Mouse (Mus musculus) kidney, adult 2 months (tissue): ENCODE measurements around the gene Rimbp2. TPM values are rescaled to one million over a fixed set of nuclear protein-coding genes. Genes with fewer than 3 reads are reported as not detected.
"Not testable (repeated sequence)": the region's sequence is repeated elsewhere in the genome, so short reads cannot be mapped to it uniquely, and the experiment has no call there.

Experiments used
- DNase-seq: peaks from one replicate; pipeline ENCODE4 v3.0.0; 2021
- H3K27ac ChIP-seq: fragments of 200-500 bp; 2 replicates; pipeline ENCODE4 v1.5.1; 2012; ENCODE audit warnings: low read depth, low read length, control low read depth, inconsistent platforms; ENCODE audit not compliant: insufficient read depth
- H3K27me3 ChIP-seq: fragments of 200-500 bp; replicated peaks from 2 replicates; pipeline ENCODE4 v1.6.1; 2012; ENCODE audit warnings: mild to moderate bottlenecking, moderate library complexity, low read length, inconsistent platforms; ENCODE audit not compliant: control insufficient read depth, insufficient read depth
- H3K36me3 ChIP-seq: fragments of 200-500 bp; 2 replicates; pipeline ENCODE4 v1.6.1; 2012; ENCODE audit warnings: mild to moderate bottlenecking, moderate library complexity, low read length, inconsistent platforms; ENCODE audit not compliant: control insufficient read depth, insufficient read depth
- H3K4me1 ChIP-seq: fragments of 200-500 bp; 2 replicates; pipeline ENCODE4 v1.6.1; 2011; ENCODE audit warnings: low read length; ENCODE audit not compliant: control insufficient read depth, insufficient read depth
- H3K4me3 ChIP-seq: fragments of 200-500 bp; 2 replicates; pipeline ENCODE4 v1.5.1; 2011; ENCODE audit warnings: mild to moderate bottlenecking, low read depth, low read length, control low read depth; ENCODE audit not compliant: insufficient read depth
- CTCF ChIP-seq: fragments of 200-500 bp; conservative IDR thresholded peaks from 2 replicates; pipeline ENCODE4 v1.5.1; 2011; ENCODE audit warnings: low read depth, mild to moderate bottlenecking, control low read depth, low read length, moderate library complexity, mixed read lengths; ENCODE audit not compliant: insufficient read depth, insufficient read length
- POLR2A ChIP-seq: fragments of 200-500 bp; IDR thresholded peaks from one replicate; pipeline ENCODE4 v1.6.1; 2011; ENCODE audit warnings: low read depth, low read length, control low read depth
- WGBS: fragments of 180-500 bp; shearing (Covaris S2); methylation state at CpG from one replicate; pipeline ENCODE4 v1.1.7; 2018; 5-methylcytosine and 5-hydroxymethylcytosine counted together
- polyA plus RNA-seq: library from polyadenylated mRNA; depleted of rRNA; stranded (reverse); fragments of >200 nt; gene quantifications from 2 replicates; pipeline ENCODE4 v1.2.3, GENCODE M21; 2012; rRNA removed

Gene Rimbp2
- polyA plus RNA-seq, 1 experiment: 0.55 TPM

GRCm38 (mm10) chr5:128732416-128733014 lies 220.8 kb downstream of the Rimbp2 start:
- Histone ChIP-seq H3K27me3 (no peaks in the 10 kb centered on the region), H3K27ac (no peak overlapping the region), H3K4me1 (no peaks in the 10 kb centered on the region), H3K36me3 (no peaks in the 10 kb centered on the region), H3K4me3 (no peak overlapping the region)
- DNase-seq: no peak
- 74% methylated on average over 11 of the region's 11 CpGs for WGBS
- no peak for TF ChIP-seq POLR2A
- TF ChIP-seq CTCF: 0 out of 2 replicates have a peak, but pooled peaks have one; percentile 15

- no peak overlapping the region for H3K4me3 ChIP-seq
- 40% methylated on average over 5 of the region's 5 CpGs for WGBS
- no peaks in the 10 kb centered on the region for H3K4me1 ChIP-seq
- no peak for TF ChIP-seq POLR2A
- H3K36me3 ChIP-seq: no peaks in the 10 kb centered on the region
- H3K27me3 ChIP-seq: no peaks in the 10 kb centered on the region
- H3K27ac ChIP-seq: no peak overlapping the region
- no peak for DNase-seq
Measured at GRCm38 (mm10) chr5:128730634-128731033, 222.7 kb downstream of the Rimbp2 start.

GRCm38 (mm10) chr5:128729341-128729740 lies 223.9 kb downstream of the Rimbp2 start:
- WGBS: 75% methylated on average over 5 of the region's 5 CpGs
- Histone ChIP-seq H3K27me3 (no peaks in the 10 kb centered on the region), H3K4me1 (no peaks in the 10 kb centered on the region), H3K36me3 (no peaks in the 10 kb centered on the region), H3K4me3 (no peak overlapping the region), H3K27ac (no peak overlapping the region)
- DNase-seq: no peak
- TF ChIP-seq POLR2A: no peak
- no peak; the same call in 1 of the 2 replicates for TF ChIP-seq CTCF

DNA sequence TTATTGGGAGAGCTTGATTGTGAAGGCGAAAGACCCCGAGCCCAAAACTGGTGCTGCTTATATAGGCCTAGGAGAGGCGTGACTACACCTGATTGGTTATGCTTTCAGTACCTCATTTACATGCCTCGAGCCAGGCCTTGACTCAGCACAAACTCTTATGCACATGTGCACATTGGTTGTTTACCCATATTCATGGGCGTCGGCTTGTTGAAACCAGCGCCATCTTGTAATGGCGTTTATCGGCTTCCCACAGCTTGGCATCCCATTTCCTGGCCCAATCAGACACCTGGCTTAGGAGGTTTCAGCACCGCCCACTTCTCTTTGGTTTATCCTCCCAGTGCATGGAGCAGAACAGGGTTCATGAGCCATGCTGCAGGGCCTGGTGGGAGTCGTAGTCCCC lies 232.8 kb downstream of the Rimbp2 start:
- H3K4me3 ChIP-seq, H3K36me3 ChIP-seq, H3K27ac ChIP-seq, H3K27me3 ChIP-seq, DNase-seq, H3K4me1 ChIP-seq: not testable (repeated sequence)
- 89% methylated on average over 11 of the region's 11 CpGs for WGBS

- TF ChIP-seq CTCF: no peak
- TF ChIP-seq POLR2A: no peak
- Histone ChIP-seq H3K36me3 (no peaks in the 10 kb centered on the region), H3K27ac (no peak overlapping the region), H3K27me3 (no peaks in the 10 kb centered on the region), H3K4me1 (no peaks in the 10 kb centered on the region), H3K4me3 (no peak overlapping the region)
- WGBS: 83% methylated on average over 16 of the region's 16 CpGs
- DNase-seq: no peak
Measured at GRCm38 (mm10) chr5:128715171-128715570, 238.1 kb downstream of the Rimbp2 start.

DNA sequence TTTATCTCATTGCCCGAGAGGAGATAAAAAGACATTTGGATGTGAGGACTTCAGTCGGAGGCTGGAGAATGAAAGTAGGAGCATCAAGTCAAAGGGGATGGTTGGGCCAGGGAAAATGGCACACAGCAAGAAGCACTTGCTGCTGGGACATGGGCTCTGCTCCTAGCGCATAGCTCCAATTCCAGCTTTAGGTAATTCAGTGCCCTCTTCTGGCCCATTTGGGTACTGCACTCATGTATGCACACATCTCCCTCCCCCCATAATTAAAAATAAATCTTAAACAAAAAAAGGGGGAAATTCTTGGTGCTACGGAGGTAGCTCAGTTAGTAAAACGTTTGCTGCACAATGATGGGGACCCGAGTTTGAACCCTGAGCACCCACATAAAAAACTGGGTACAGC lies 241.4 kb downstream of the Rimbp2 start:
- TF ChIP-seq CTCF (no peak), POLR2A (no peak)
- Histone ChIP-seq H3K4me1 (no peaks in the 10 kb centered on the region), H3K36me3 (no peaks in the 10 kb centered on the region), H3K4me3 (no peak overlapping the region), H3K27ac (no peak overlapping the region), H3K27me3 (no peaks in the 10 kb centered on the region)
- 84% methylated on average over 6 of the region's 6 CpGs for WGBS
- no peak for DNase-seq

- 26% methylated on average over 8 of the region's 8 CpGs for WGBS
- TF ChIP-seq POLR2A (no peak), CTCF (no peak)
- no peak for DNase-seq
- H3K27me3 ChIP-seq: no peaks in the 10 kb centered on the region
- H3K36me3 ChIP-seq: no peaks in the 10 kb centered on the region
- H3K27ac ChIP-seq: no peak overlapping the region
- H3K4me3 ChIP-seq: no peak overlapping the region
- no peaks in the 10 kb centered on the region for H3K4me1 ChIP-seq
Measured at GRCm38 (mm10) chr5:128710596-128710995, 242.7 kb downstream of the Rimbp2 start.

DNA sequence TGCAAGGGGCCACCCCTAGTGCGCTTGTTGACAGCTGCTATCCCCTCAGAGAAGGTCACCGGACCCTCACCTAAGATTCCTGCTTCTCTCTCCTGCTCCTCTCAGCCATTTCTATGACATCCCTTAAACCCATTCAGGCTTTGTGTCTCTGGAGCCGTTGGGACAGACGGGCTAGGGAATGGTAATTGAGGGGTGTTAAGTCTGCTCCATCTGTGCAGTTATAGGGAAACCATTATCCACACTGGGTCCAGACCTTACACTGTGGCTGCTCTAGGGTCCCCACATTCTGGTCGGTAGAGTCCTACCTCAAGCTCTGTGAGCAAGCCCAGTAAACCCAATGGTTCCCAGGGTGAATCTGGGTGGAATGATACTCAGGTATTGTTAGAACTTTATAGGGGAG lies 244.4 kb downstream of the Rimbp2 start:
- 70% methylated on average over 5 of the region's 5 CpGs for WGBS
- DNase-seq: no peak
- no peak overlapping the region for H3K27ac ChIP-seq
- H3K4me3 ChIP-seq: no peak overlapping the region
- TF ChIP-seq POLR2A (no peak), CTCF (no peak)
- no peaks in the 10 kb centered on the region for H3K36me3 ChIP-seq
- H3K27me3 ChIP-seq: no peaks in the 10 kb centered on the region
- no peaks in the 10 kb centered on the region for H3K4me1 ChIP-seq

Other genes starting within 250 kb of the Rimbp2 start
- gene Stx2, start 55.1 kb upstream of the Rimbp2 start, polyA plus RNA-seq: 22.4 and 24.8 TPM in 2 replicates
- 45.6 and 48.6 TPM in 2 replicates for gene Ran, start 66.6 kb upstream of the Rimbp2 start, polyA plus RNA-seq
- gene Adgrd1, start 143.3 kb upstream of the Rimbp2 start, polyA plus RNA-seq: 1.1 and 1.5 TPM in 2 replicates